Mouse (Mus musculus): ENCODE measurements around the gene Ccdc169.

DNA sequence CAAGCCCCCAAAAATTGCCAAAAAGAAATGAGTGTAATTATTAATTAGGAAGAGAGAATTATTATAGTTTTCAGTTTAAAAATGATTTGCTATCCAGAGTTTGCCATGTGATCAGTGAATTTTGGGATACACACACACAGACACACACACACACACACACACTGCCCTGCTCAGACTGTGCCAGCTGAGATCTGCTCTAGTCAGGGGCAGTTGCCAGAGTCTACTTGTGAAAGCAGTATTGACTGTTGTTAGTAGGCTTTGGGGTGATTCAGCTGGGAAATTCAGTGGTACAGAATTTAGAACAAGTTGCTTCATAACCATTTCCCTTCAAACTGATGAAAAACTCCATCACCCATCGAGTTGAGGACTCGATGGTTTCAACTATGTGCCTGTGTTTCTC lies 10.0 kb downstream of the Ccdc169 start:
- TF ChIP-seq CTCF (IDR thresholded peaks at IDR 0.05; ENCODE audit: low read depth, low read length) (no peak), GATA1 (IDR thresholded peaks at IDR 0.05; ENCODE audit: borderline replicate concordance, low read length) (no peak)
